Mouse (Mus musculus): ENCODE data around the gene Sgk1. TPM values are rescaled to one million over a fixed set of nuclear protein-coding genes. Genes with fewer than 3 reads are reported as not detected.

Gene Sgk1
- polyA plus RNA-seq, 1 experiment from 2014 or later: 86.9 TPM

- Histone ChIP-seq H3K27me3 (replicated peaks; ENCODE audit: insufficient read depth, low read length) (no peaks in the 10 kb centered on the region), H3K4me1 (ENCODE audit: insufficient read depth, low read depth, low read length) (peaks cover 10% of the 10 kb centered on the region), H3K9me3 (ENCODE audit: low read length) (no peaks in the 10 kb centered on the region), H3K36me3 (ENCODE audit: insufficient read depth, low read length) (peaks cover 23% of the 10 kb centered on the region), H3K4me3 (ENCODE audit: low read depth, low read length) (peak overlapping the region; percentile 88), H3K9ac (replicated peaks; ENCODE audit: low read depth) (peak overlapping the region; percentile 97), H3K27ac (ENCODE audit: low read length) (peak overlapping the region; percentile 99), H3K4me2 (replicated peaks; ENCODE audit: low read depth, low read length) (peak overlapping the region; percentile 92)
- under 1% methylated on average over 50 of the region's 60 CpGs for WGBS
- TF ChIP-seq CTCF (IDR thresholded peaks at IDR 0.05) (no peak), EP300 (IDR thresholded peaks at IDR 0.05) (peak; percentile 90)
- peak; percentile 53 for ATAC-seq
- DNase-seq (ENCODE audit: low spot score): peak; percentile 83
These were observed 111.8 kb downstream of the Sgk1 start for GRCm38 (mm10) chr10:21993515-21994373.

GRCm38 (mm10) chr10:21994431-21994914 lies 112.5 kb downstream of the Sgk1 start:
- Histone ChIP-seq H3K27ac (ENCODE audit: low read length) (peak overlapping the region; percentile 99), H3K9ac (replicated peaks; ENCODE audit: low read depth) (peak overlapping the region; percentile 97), H3K27me3 (replicated peaks; ENCODE audit: insufficient read depth, low read length) (no peaks in the 10 kb centered on the region), H3K4me3 (ENCODE audit: low read depth, low read length) (peak overlapping the region; percentile 88), H3K9me3 (ENCODE audit: low read length) (no peaks in the 10 kb centered on the region), H3K4me2 (replicated peaks; ENCODE audit: low read depth, low read length) (peak overlapping the region; percentile 92), H3K4me1 (ENCODE audit: insufficient read depth, low read depth, low read length) (peaks cover 10% of the 10 kb centered on the region), H3K36me3 (ENCODE audit: insufficient read depth, low read length) (peaks cover 24% of the 10 kb centered on the region)
- DNase-seq (ENCODE audit: low spot score): peak; percentile 97
- peak; percentile 19; the same call in 1 of the 2 replicates for TF ChIP-seq EP300 (IDR thresholded peaks at IDR 0.05)
- TF ChIP-seq CTCF (IDR thresholded peaks at IDR 0.05): no peak
- 0% methylated on average over 29 of the region's 40 CpGs for WGBS
- peak; percentile 93 for ATAC-seq

GRCm38 (mm10) chr10:21995221-21995620 lies 113.2 kb downstream of the Sgk1 start:
- H3K36me3 ChIP-seq (ENCODE audit: insufficient read depth, low read length): peaks cover 27% of the 10 kb centered on the region
- H3K27ac ChIP-seq (ENCODE audit: low read length): peak overlapping the region; percentile 99
- ATAC-seq (no peak), DNase-seq (ENCODE audit: low spot score) (peak; percentile 93)
- H3K4me1 ChIP-seq (ENCODE audit: insufficient read depth, low read depth, low read length): peaks cover 10% of the 10 kb centered on the region
- H3K9ac ChIP-seq (replicated peaks; ENCODE audit: low read depth): peak overlapping the region; percentile 97
- WGBS: 4% methylated on average over 12 of the region's 12 CpGs
- peak overlapping the region; percentile 92 for H3K4me2 ChIP-seq (replicated peaks; ENCODE audit: low read depth, low read length)
- no peaks in the 10 kb centered on the region for H3K27me3 ChIP-seq (replicated peaks; ENCODE audit: insufficient read depth, low read length)
- H3K9me3 ChIP-seq (ENCODE audit: low read length): no peaks in the 10 kb centered on the region
- H3K4me3 ChIP-seq (ENCODE audit: low read depth, low read length): peak overlapping the region; percentile 88
- peak; percentile 69 for TF ChIP-seq CTCF (IDR thresholded peaks at IDR 0.05)
- TF ChIP-seq EP300 (IDR thresholded peaks at IDR 0.05): 0 out of 2 replicates have a peak, but pooled peaks have one; percentile 27

- TF ChIP-seq CTCF (IDR thresholded peaks at IDR 0.05) (peak; percentile 81), EP300 (IDR thresholded peaks at IDR 0.05) (peak; percentile 49)
- Histone ChIP-seq H3K4me3 (ENCODE audit: low read depth, low read length) (peak overlapping the region; percentile 88), H3K27ac (ENCODE audit: low read length) (peak overlapping the region; percentile 38), H3K9me3 (ENCODE audit: low read length) (no peaks in the 10 kb centered on the region), H3K4me1 (ENCODE audit: insufficient read depth, low read depth, low read length) (peaks cover 10% of the 10 kb centered on the region), H3K36me3 (ENCODE audit: insufficient read depth, low read length) (peaks cover 27% of the 10 kb centered on the region), H3K4me2 (replicated peaks; ENCODE audit: low read depth, low read length) (peak overlapping the region; percentile 92), H3K27me3 (replicated peaks; ENCODE audit: insufficient read depth, low read length) (no peaks in the 10 kb centered on the region), H3K9ac (replicated peaks; ENCODE audit: low read depth) (peak overlapping the region; percentile 97)
- peak; percentile 86 for DNase-seq (ENCODE audit: low spot score)
- no peak for ATAC-seq
- 31% methylated on average over 11 of the region's 11 CpGs for WGBS
These were observed 113.8 kb downstream of the Sgk1 start for GRCm38 (mm10) chr10:21995661-21996308.

GRCm38 (mm10) chr10:21996660-21997447 lies 114.9 kb downstream of the Sgk1 start:
- peaks cover 27% of the 10 kb centered on the region for H3K36me3 ChIP-seq (ENCODE audit: insufficient read depth, low read length)
- no peak for ATAC-seq
- no peak for DNase-seq (ENCODE audit: low spot score)
- no peak overlapping the region for H3K27ac ChIP-seq (ENCODE audit: low read length)
- H3K27me3 ChIP-seq (replicated peaks; ENCODE audit: insufficient read depth, low read length): no peaks in the 10 kb centered on the region
- no peaks in the 10 kb centered on the region for H3K9me3 ChIP-seq (ENCODE audit: low read length)
- H3K4me1 ChIP-seq (ENCODE audit: insufficient read depth, low read depth, low read length): peaks cover 6% of the 10 kb centered on the region
- TF ChIP-seq EP300 (IDR thresholded peaks at IDR 0.05): no peak
- TF ChIP-seq CTCF (IDR thresholded peaks at IDR 0.05): no peak
- whole genome bisulfite sequencing: 81% methylated on average over 14 of the region's 14 CpGs
- H3K4me3 ChIP-seq (ENCODE audit: low read depth, low read length): peak overlapping the region; percentile 88
- peak overlapping the region; percentile 92 for H3K4me2 ChIP-seq (replicated peaks; ENCODE audit: low read depth, low read length)
- peak overlapping the region; percentile 97; the same call in 1 of the 2 replicates for H3K9ac ChIP-seq (replicated peaks; ENCODE audit: low read depth)

Data from lung, postnatal 0 days (tissue).